Mouse (Mus musculus) hindbrain, embryonic 14.5 days (tissue): Measurements from ENCODE around the gene Hras. TPM values are rescaled to one million over a fixed set of nuclear protein-coding genes. Genes with fewer than 3 reads are reported as not detected.

ENCODE experiments used
- ATAC-seq: fragments of 200-750 bp; cut with Nextera tagmentation; 2 replicates; pipeline ENCODE4 v1.8.0; 2017; ENCODE audit warnings: moderate number of reproducible peaks, mild to moderate bottlenecking, moderate TSS enrichment, moderate library complexity; ENCODE audit not compliant: low FRiP score
- DNase-seq: peaks from one replicate; pipeline ENCODE4 v3.0.0-alpha.2; 2015; ENCODE audit warnings: low spot score
- H3K27ac ChIP-seq: fragments of 300-500 bp; sonication (generic); 2 replicates; pipeline ENCODE4 v1.5.1; 2014; ENCODE audit warnings: mild to moderate bottlenecking, moderate library complexity
- H3K27me3 ChIP-seq: fragments of 300-500 bp; sonication (generic); 2 replicates; pipeline ENCODE4 v1.6.1; 2014; ENCODE audit warnings: mild to moderate bottlenecking, low read length, mixed read lengths; ENCODE audit not compliant: control insufficient read depth, insufficient read depth
- H3K36me3 ChIP-seq: fragments of 300-500 bp; sonication (generic); replicated peaks from 2 replicates; pipeline ENCODE4 v1.6.1; 2014; ENCODE audit not compliant: control insufficient read depth, insufficient read depth
- H3K4me1 ChIP-seq: fragments of 300-500 bp; sonication (generic); replicated peaks from 2 replicates; pipeline ENCODE4 v1.6.1; 2014; ENCODE audit warnings: antibody characterized with exemption, low read length, mixed read lengths; ENCODE audit not compliant: control insufficient read depth, insufficient read depth
- H3K4me2 ChIP-seq: fragments of 300-500 bp; sonication (generic); replicated peaks from 2 replicates; pipeline ENCODE4 v1.6.1; 2014; ENCODE audit warnings: mild to moderate bottlenecking, moderate library complexity
- H3K4me3 ChIP-seq: fragments of 300-500 bp; sonication (generic); replicated peaks from 2 replicates; pipeline ENCODE4 v1.5.1; 2014; ENCODE audit warnings: mild to moderate bottlenecking, low read length
- H3K9ac ChIP-seq: fragments of 300-500 bp; sonication (generic); 2 replicates; pipeline ENCODE4 v1.6.1; 2014
- H3K9me3 ChIP-seq: fragments of 300-500 bp; sonication (generic); 2 replicates; pipeline ENCODE4 v1.6.1; 2016; ENCODE audit warnings: low read length; ENCODE audit not compliant: control insufficient read depth
- WGBS: fragments of 180-500 bp; shearing (Covaris S2); extraction: QIAGEN DNeasy Blood & Tissue Kit; methylation state at CpG from one replicate; pipeline ENCODE4 v1.1.7; 2014; 5-methylcytosine and 5-hydroxymethylcytosine counted together
- polyA plus RNA-seq: library from polyadenylated mRNA; unstranded; fragments of >200 nt; fragmentation: Nextera tagmentation; extraction: Ambion mirVana; gene quantifications from 2 replicates; pipeline ENCODE4 v1.2.1, GENCODE M21; 2014

The Hras gene
- polyA plus RNA-seq, 1 experiment from 2014 or later = 168 TPM

DNA sequence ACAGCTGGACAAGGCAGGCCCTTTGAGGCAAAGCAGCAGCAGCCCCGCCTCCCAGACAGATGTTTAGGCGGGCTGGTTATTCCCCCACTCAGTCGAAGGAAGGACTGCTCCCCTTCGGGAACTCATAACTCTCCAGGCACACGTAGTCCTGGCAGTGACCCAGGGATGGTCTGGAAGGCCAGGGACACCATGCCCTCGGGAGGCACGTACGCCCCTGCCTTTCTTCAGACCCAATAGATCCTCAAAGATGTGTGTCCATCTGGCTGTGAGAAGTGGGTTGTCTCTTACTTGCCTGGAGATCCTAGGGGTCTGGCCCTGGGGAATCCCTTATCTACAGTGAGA, 28.3 kb upstream of the Hras start:
- H3K4me2 ChIP-seq = peak overlapping the region; percentile 76
- peak overlapping the region; percentile 68 for H3K27ac ChIP-seq
- 8% methylated on average over 8 of the region's 8 CpGs for WGBS
- peak overlapping the region; percentile 36 for H3K4me3 ChIP-seq
- peaks cover 18% of the 10 kb centered on the region for H3K4me1 ChIP-seq
- H3K9me3 ChIP-seq = no peaks in the 10 kb centered on the region
- H3K36me3 ChIP-seq = no peaks in the 10 kb centered on the region; the same call in 1 of the 2 replicates
- DNase-seq (peak; percentile 24), ATAC-seq (no peak)
- no peaks in the 10 kb centered on the region for H3K27me3 ChIP-seq
- peak overlapping the region; percentile 64 for H3K9ac ChIP-seq

- Histone ChIP-seq H3K27me3 (no peaks in the 10 kb centered on the region), H3K9ac (peak overlapping the region; percentile 64), H3K27ac (peak overlapping the region; percentile 68), H3K36me3 (no peaks in the 10 kb centered on the region; the same call in 1 of the 2 replicates), H3K4me2 (peak overlapping the region; percentile 76), H3K4me1 (peaks cover 23% of the 10 kb centered on the region), H3K9me3 (no peaks in the 10 kb centered on the region), H3K4me3 (peak overlapping the region; percentile 36)
- DNase-seq (peak; percentile 93), ATAC-seq (peak; percentile 96)
- 3% methylated on average over 43 of the region's 44 CpGs for WGBS
Observed at GRCm38 (mm10) chr7:141221249-141222125, 27.7 kb upstream of the Hras start.

DNA sequence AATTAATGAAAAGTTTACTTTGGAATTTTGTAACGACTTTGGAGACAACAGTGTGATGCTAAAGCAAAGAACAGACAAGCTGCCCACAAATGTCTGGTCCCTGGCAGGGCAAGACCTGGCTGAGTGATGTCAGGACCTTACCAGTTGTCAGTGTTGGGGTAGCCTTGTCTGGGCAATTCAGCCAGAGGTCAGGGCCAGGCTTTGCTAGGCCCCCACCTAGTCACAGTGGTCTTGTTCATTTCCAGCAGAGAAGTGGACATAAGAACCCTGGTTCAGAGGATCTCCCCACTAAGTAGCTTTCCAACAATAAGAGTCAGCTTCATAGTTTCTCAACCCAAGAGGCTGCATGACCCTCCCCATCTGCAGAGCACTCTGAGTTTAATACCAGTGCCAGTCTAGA, 26.6 kb upstream of the Hras start:
- Histone ChIP-seq H3K27me3 (no peaks in the 10 kb centered on the region), H3K36me3 (no peaks in the 10 kb centered on the region; the same call in 1 of the 2 replicates), H3K9me3 (no peaks in the 10 kb centered on the region), H3K4me3 (no peak overlapping the region), H3K27ac (no peak overlapping the region), H3K9ac (no peak overlapping the region), H3K4me1 (peaks cover 27% of the 10 kb centered on the region), H3K4me2 (no peak overlapping the region)
- ATAC-seq (no peak), DNase-seq (no peak)
- WGBS = 85% methylated on average over 1 of the region's 1 CpGs

DNA sequence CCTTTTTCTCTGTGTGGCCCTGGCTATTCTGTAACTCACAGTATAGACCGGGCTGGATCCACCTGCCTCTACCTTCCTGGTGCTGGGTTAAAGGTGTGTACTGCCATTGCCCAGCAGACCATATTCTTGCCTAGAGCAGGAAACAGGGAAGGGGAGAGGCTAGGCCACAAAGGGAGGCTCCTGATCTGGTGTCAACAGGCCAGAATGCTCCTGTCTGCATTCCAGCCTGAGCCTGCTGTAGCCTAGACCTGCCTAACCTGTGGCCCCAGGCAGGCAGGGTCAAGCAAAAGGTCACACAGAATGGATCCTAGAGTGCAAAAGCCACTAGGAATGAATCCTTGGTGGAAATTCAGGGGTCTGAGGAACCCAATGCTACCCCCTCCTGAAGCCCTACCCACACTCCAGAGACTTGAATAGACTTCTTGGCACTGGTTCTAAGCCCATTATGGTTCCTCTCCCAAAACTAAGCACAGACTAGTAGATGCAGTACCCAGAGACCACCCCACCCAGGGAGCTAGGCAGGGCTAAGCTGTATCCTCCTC, 25.8 kb upstream of the Hras start:
- WGBS = 100% methylated on average over 1 of the region's 1 CpGs
- H3K4me1 ChIP-seq = peaks cover 32% of the 10 kb centered on the region
- no peak for DNase-seq
- no peaks in the 10 kb centered on the region; the same call in 1 of the 2 replicates for H3K36me3 ChIP-seq
- H3K9ac ChIP-seq = no peak overlapping the region
- no peak overlapping the region for H3K4me2 ChIP-seq
- H3K27me3 ChIP-seq = no peaks in the 10 kb centered on the region
- H3K4me3 ChIP-seq = no peak overlapping the region
- ATAC-seq = no peak
- H3K27ac ChIP-seq = no peak overlapping the region
- H3K9me3 ChIP-seq = no peaks in the 10 kb centered on the region

DNA sequence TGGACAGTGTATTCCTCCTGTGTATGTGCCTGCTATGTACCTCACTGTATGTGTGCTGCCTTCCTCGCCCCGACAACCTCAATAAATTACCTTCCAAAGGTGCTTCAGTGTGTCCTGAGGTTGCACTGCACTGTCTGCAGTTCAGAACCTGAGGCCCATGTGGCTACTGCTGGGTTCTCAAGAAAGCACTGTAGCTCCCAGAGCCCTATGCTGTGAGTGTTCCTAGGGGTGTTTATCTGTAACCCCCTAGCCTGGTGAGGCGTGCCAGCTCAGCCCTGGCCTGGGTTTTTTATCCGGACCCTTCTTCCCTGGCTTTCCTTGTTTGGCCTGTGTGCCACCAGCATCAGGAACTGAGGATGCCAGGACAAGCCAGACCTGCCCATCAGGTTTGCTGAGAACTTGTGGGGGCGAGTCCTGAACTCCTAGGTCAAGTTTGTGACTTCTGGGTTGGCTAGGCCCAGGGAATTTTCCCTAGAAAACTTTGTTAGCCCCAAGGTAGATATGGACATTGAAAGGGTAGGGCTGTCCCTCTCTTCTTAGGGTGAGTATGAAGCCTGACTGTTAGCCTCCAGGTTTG, 24.8 kb upstream of the Hras start:
- H3K36me3 ChIP-seq = no peaks in the 10 kb centered on the region; the same call in 1 of the 2 replicates
- no peak overlapping the region for H3K27ac ChIP-seq
- no peak for ATAC-seq
- H3K9ac ChIP-seq = no peak overlapping the region
- DNase-seq = no peak
- no peak overlapping the region for H3K4me3 ChIP-seq
- no peaks in the 10 kb centered on the region for H3K27me3 ChIP-seq
- 88% methylated on average over 5 of the region's 5 CpGs for WGBS
- no peak overlapping the region for H3K4me2 ChIP-seq
- peaks cover 32% of the 10 kb centered on the region for H3K4me1 ChIP-seq
- H3K9me3 ChIP-seq = no peaks in the 10 kb centered on the region

DNA sequence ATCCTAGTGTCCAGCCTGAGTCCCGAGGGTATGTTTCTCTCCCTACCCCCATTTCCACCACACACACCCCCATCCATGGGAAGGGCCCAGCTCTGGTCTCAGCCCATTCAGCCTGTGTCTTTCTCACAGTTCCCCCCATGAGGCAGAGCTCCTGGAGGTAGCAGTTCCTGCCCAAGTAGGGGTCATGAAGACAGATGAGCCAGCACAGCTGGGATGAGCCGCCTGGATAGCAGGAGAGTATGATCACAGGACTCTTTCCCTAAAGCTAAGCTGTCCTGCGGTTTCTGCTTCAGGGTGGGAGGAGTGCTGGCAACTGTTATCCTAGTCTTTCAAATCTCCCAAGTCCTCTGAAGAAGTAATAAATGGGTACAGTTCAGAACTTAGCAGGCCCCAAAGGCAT, 24.3 kb upstream of the Hras start:
- Histone ChIP-seq H3K9me3 (no peaks in the 10 kb centered on the region), H3K27me3 (no peaks in the 10 kb centered on the region), H3K27ac (no peak overlapping the region), H3K4me1 (peaks cover 32% of the 10 kb centered on the region), H3K4me3 (no peak overlapping the region), H3K36me3 (no peaks in the 10 kb centered on the region; the same call in 1 of the 2 replicates), H3K4me2 (no peak overlapping the region), H3K9ac (no peak overlapping the region)
- DNase-seq (no peak), ATAC-seq (no peak)
- WGBS = 85% methylated on average over 3 of the region's 3 CpGs

GRCm38 (mm10) chr7:141217343-141218013, 23.7 kb upstream of the Hras start:
- Histone ChIP-seq H3K9me3 (no peaks in the 10 kb centered on the region), H3K4me3 (no peak overlapping the region), H3K4me2 (no peak overlapping the region), H3K9ac (no peak overlapping the region), H3K36me3 (no peaks in the 10 kb centered on the region; the same call in 1 of the 2 replicates), H3K27me3 (no peaks in the 10 kb centered on the region), H3K4me1 (peaks cover 28% of the 10 kb centered on the region), H3K27ac (no peak overlapping the region)
- ATAC-seq (no peak), DNase-seq (no peak)
- WGBS = 89% methylated on average over 17 of the region's 17 CpGs

GRCm38 (mm10) chr7:141216894-141217293, 23.1 kb upstream of the Hras start:
- WGBS = 89% methylated on average over 11 of the region's 11 CpGs
- Histone ChIP-seq H3K4me3 (0 out of 2 replicates have a peak overlapping the region, but pooled peaks have one; percentile 62), H3K27ac (no peak overlapping the region), H3K4me2 (peak overlapping the region; percentile 83), H3K27me3 (no peaks in the 10 kb centered on the region), H3K9me3 (no peaks in the 10 kb centered on the region), H3K4me1 (peaks cover 22% of the 10 kb centered on the region), H3K36me3 (no peaks in the 10 kb centered on the region; the same call in 1 of the 2 replicates), H3K9ac (no peak overlapping the region)
- DNase-seq (no peak), ATAC-seq (no peak)
